Mouse (Mus musculus) CH12.LX (cell line): ENCODE results near the gene Dip2a. TPM values are rescaled to one million over a fixed set of nuclear protein-coding genes. Genes with fewer than 3 reads are reported as not detected.

Source experiments
- DNase-seq: peaks from one replicate; pipeline ENCODE4 v3.0.0-alpha.2; 2013; ENCODE audit errors: extremely low read depth
- H3K27ac ChIP-seq: 2 replicates; pipeline ENCODE4 v1.5.1; 2012; ENCODE audit warnings: low read depth, mild to moderate bottlenecking, control low read depth, moderate library complexity; ENCODE audit not compliant: insufficient read depth
- H3K27me3 ChIP-seq: replicated peaks from 2 replicates; pipeline ENCODE3; 2012; ENCODE audit warnings: inconsistent platforms
- H3K36me3 ChIP-seq, 2 experiments: replicated peaks in 1 of 2; 2 replicates each; pipeline versions ENCODE3 to v1.6.1; 2012; ENCODE audit warnings: inconsistent platforms in 1 of 2, low read length in 1 of 2, mild to moderate bottlenecking in 1 of 2, mixed read lengths in 1 of 2, moderate library complexity in 1 of 2; ENCODE audit not compliant: control insufficient read depth in 1 of 2, insufficient read depth in 1 of 2
- H3K4me1 ChIP-seq, 2 experiments: 2 replicates each; pipeline ENCODE4 v1.6.1; 2012; ENCODE audit warnings: inconsistent platforms in 1 of 2, moderate library complexity in 1 of 2; ENCODE audit not compliant: insufficient read depth in 2 of 2, control insufficient read depth in 1 of 2
- H3K4me2 ChIP-seq: 2 replicates; pipeline ENCODE4 v1.6.1; 2012; ENCODE audit warnings: low read depth, mild to moderate bottlenecking, control low read depth; ENCODE audit not compliant: poor library complexity, insufficient read depth, severe bottlenecking
- H3K4me3 ChIP-seq, 3 experiments: fragments of 150-350 bp in 1 of 3; sonication (generic) in 1 of 3; replicated peaks in 1 of 3; 2 replicates each; pipeline versions ENCODE3 to v1.5.1; 2011 to 2012; ENCODE audit warnings: low read depth in 2 of 3, low read length in 2 of 3, mild to moderate bottlenecking in 2 of 3, moderate library complexity in 2 of 3, control low read depth in 1 of 3, improper control_type of control experiment in 1 of 3, inconsistent platforms in 1 of 3, mixed read lengths in 1 of 3; ENCODE audit not compliant: poor library complexity in 1 of 3
- H3K79me2 ChIP-seq: replicated peaks from 2 replicates; pipeline ENCODE4 v1.6.1; 2012; ENCODE audit warnings: mild to moderate bottlenecking, moderate library complexity; ENCODE audit not compliant: control insufficient read depth, poor library complexity, insufficient read depth, severe bottlenecking; ENCODE audit errors: extremely low read depth
- H3K9ac ChIP-seq: 2 replicates; pipeline ENCODE4 v1.6.1; 2012; ENCODE audit warnings: low read depth, mild to moderate bottlenecking, control low read depth, moderate library complexity; ENCODE audit not compliant: insufficient read depth
- H3K9me3 ChIP-seq: replicated peaks from 2 replicates; pipeline ENCODE3; 2012; ENCODE audit warnings: low read length, inconsistent platforms, mixed read lengths
- CHD2 ChIP-seq: IDR thresholded peaks from 2 replicates; pipeline ENCODE4 v1.6.1; 2011; ENCODE audit warnings: low read length, improper control_type of control experiment
- ETS1 ChIP-seq: conservative IDR thresholded peaks from 2 replicates; pipeline ENCODE4 v1.6.1; 2012; ENCODE audit warnings: low read depth, mild to moderate bottlenecking, inconsistent platforms, low read length, improper control_type of control experiment, moderate library complexity
- HCFC1 ChIP-seq: IDR thresholded peaks from 2 replicates; pipeline ENCODE4 v1.6.1; 2012; ENCODE audit warnings: low read depth, mild to moderate bottlenecking, inconsistent platforms, low read length, improper control_type of control experiment
- JUND ChIP-seq: conservative IDR thresholded peaks from 2 replicates; pipeline ENCODE4 v1.6.1; 2011; ENCODE audit warnings: low read depth, low read length, improper control_type of control experiment
- KAT2A ChIP-seq: IDR thresholded peaks from 2 replicates; pipeline ENCODE4 v1.6.1; 2012; ENCODE audit warnings: low read length, improper control_type of control experiment, inconsistent platforms; ENCODE audit not compliant: insufficient replicate concordance
- MAX ChIP-seq: IDR thresholded peaks from 2 replicates; pipeline ENCODE4 v1.6.1; 2011; ENCODE audit warnings: low read length, improper control_type of control experiment
- NRF1 ChIP-seq: IDR thresholded peaks from 2 replicates; pipeline ENCODE4 v1.6.1; 2014; ENCODE audit warnings: low read depth, mild to moderate bottlenecking, inconsistent platforms, low read length, improper control_type of control experiment, moderate library complexity
- RCOR1 ChIP-seq: conservative IDR thresholded peaks from 2 replicates; pipeline ENCODE4 v1.6.1; 2012; ENCODE audit warnings: low read depth, mild to moderate bottlenecking, inconsistent platforms, low read length, improper control_type of control experiment
- TBP ChIP-seq: conservative IDR thresholded peaks from 2 replicates; pipeline ENCODE4 v1.6.1; 2011; ENCODE audit warnings: low read depth, low read length, improper control_type of control experiment
- USF1 ChIP-seq: IDR thresholded peaks from 2 replicates; pipeline ENCODE4 v1.6.1; 2014; ENCODE audit warnings: low read depth, mild to moderate bottlenecking, inconsistent platforms, low read length, improper control_type of control experiment
- USF2 ChIP-seq: conservative IDR thresholded peaks from 2 replicates; pipeline ENCODE4 v1.6.1; 2011; ENCODE audit warnings: low read depth, low read length, improper control_type of control experiment
- ZNF384 ChIP-seq: IDR thresholded peaks from 2 replicates; pipeline ENCODE4 v1.6.1; 2012; ENCODE audit warnings: low read depth, low read length, improper control_type of control experiment, inconsistent platforms
- dilution Hi-C: fragments of 300-500 bp; cut with MboI; formaldehyde crosslinking; loops from 2 replicates; pipeline ENCODE4 v1.14.3; 2020; ENCODE audit warnings: low sequenced_read_pairs; ENCODE audit not compliant: extremely low pct_unique_long_range_greater_than_20kb, extremely low pct_ligation_motif_present
- in situ Hi-C: fragments of 300-500 bp; cut with MboI; formaldehyde crosslinking; loops from 3 replicates; pipeline ENCODE4 v1.14.3; 2019; ENCODE audit warnings: low sequenced_read_pairs, low pct_ligation_motif_present, low pct_unique_long_range_greater_than_20kb, mixed read lengths
- polyA plus RNA-seq: library from polyadenylated mRNA; unstranded; fragments of >175 nt; gene quantifications from 2 replicates; pipeline ENCODE4 v1.2.1, GENCODE M21; 2012; ENCODE audit warnings: low read depth; ENCODE audit not compliant: insufficient read length
- total RNA-seq, 2 experiments: library from RNA; depleted of rRNA; stranded (reverse); fragments of 300-350 nt in 1 of 2; fragments of >200 nt in 1 of 2; gene quantifications; 2 replicates each; pipeline ENCODE4 v1.2.3; 2012 to 2014

Dip2a gene
- total and polyA plus RNA-seq, 3 experiments, result 0.97 to 2.4 (median 1.5) TPM

DNA sequence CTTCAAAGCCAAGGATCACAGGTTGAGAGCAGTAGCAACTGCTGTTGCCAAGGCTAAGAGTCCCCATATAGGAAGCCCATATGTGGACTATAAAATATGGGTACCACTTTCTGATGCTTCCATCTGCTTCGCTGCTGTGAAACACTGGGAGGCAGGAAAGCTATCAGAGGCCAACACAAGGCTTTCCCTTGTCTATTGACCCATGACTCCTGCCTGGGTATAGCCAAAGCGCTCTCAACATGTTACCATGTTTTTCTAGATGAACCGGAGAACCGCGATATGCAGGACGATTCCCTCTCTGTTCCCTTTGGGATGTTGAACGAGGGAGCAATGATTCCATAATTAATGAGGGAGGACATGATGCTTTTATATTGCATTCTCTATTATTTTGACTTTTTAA is 134.3 kb downstream of the Dip2a start:
- H3K27me3 ChIP-seq, result no peaks in the 10 kb centered on the region
- H3K4me2 ChIP-seq, result no peak overlapping the region
- in situ Hi-C loops (no loop called here), dilution Hi-C loops (no loop called here)
- H3K4me3 ChIP-seq, result no peak overlapping the region
- H3K79me2 ChIP-seq, result no peaks in the 10 kb centered on the region
- no peak overlapping the region for H3K27ac ChIP-seq
- H3K36me3 ChIP-seq, result peaks cover 7 to 49% of the 10 kb centered on the region in 2 experiments
- H3K9ac ChIP-seq, result no peak overlapping the region
- no peak for DNase-seq
- peaks cover 14% of the 10 kb centered on the region for H3K9me3 ChIP-seq
- no peaks in the 10 kb centered on the region for H3K4me1 ChIP-seq
- TF ChIP-seq USF1 (no peak), USF2 (no peak), KAT2A (no peak), NRF1 (no peak), HCFC1 (no peak), ETS1 (no peak), CHD2 (no peak), MAX (no peak), JUND (no peak), TBP (no peak), RCOR1 (no peak), ZNF384 (no peak)

Other genes with a start within 250 kb of the Dip2a start
- 0.04 TPM in 1 of 2 replicates, not detected in the other for gene Slc5a4b, start 234.3 kb downstream of the Dip2a start, total RNA-seq (2012; rRNA removed)
- gene Slc5a4b, start 234.3 kb downstream of the Dip2a start, total RNA-seq (2014; rRNA removed), result not detected in 2 replicates
- not detected in 2 replicates for gene Slc5a4b, start 234.3 kb downstream of the Dip2a start, polyA plus RNA-seq
- 0.04 TPM in 1 of 2 replicates, not detected in the other for gene Slc5a4a, start 197.8 kb downstream of the Dip2a start, total RNA-seq (2012; rRNA removed)
- not detected in 2 replicates for gene Slc5a4a, start 197.8 kb downstream of the Dip2a start, total RNA-seq (2014; rRNA removed)
- gene Slc5a4a, start 197.8 kb downstream of the Dip2a start, polyA plus RNA-seq, result not detected in 2 replicates
- 11.3 and 14.4 TPM in 2 replicates for gene Prmt2, start 107.4 kb downstream of the Dip2a start, total RNA-seq (2012; rRNA removed)
- gene Prmt2, start 107.4 kb downstream of the Dip2a start, total RNA-seq (2014; rRNA removed), result 6.1 and 6.4 TPM in 2 replicates
- gene Prmt2, start 107.4 kb downstream of the Dip2a start, polyA plus RNA-seq, result 14.9 and 15.0 TPM in 2 replicates
- not detected in 2 replicates for gene S100b, start 91.4 kb downstream of the Dip2a start, total RNA-seq (2012; rRNA removed)
- not detected in 2 replicates for gene S100b, start 91.4 kb downstream of the Dip2a start, total RNA-seq (2014; rRNA removed)
- gene S100b, start 91.4 kb downstream of the Dip2a start, polyA plus RNA-seq, result not detected in 2 replicates
- gene AC141477.1, start 95.2 kb upstream of the Dip2a start, total RNA-seq (2012; rRNA removed), result not detected in 2 replicates
- gene AC141477.1, start 95.2 kb upstream of the Dip2a start, total RNA-seq (2014; rRNA removed), result not detected in 2 replicates
- 3.5 TPM in 1 of 2 replicates, not detected in the other for gene AC141477.1, start 95.2 kb upstream of the Dip2a start, polyA plus RNA-seq
- 28.7 and 29.1 TPM in 2 replicates for gene Pcnt, start 97.5 kb upstream of the Dip2a start, total RNA-seq (2012; rRNA removed)
- gene Pcnt, start 97.5 kb upstream of the Dip2a start, total RNA-seq (2014; rRNA removed), result 22.2 and 24.6 TPM in 2 replicates
- gene Pcnt, start 97.5 kb upstream of the Dip2a start, polyA plus RNA-seq, result 30.2 and 30.6 TPM in 2 replicates
- gene 2610028H24Rik, start 103.8 kb upstream of the Dip2a start, total RNA-seq (2012; rRNA removed), result 0.25 and 0.42 TPM in 2 replicates
- not detected in 2 replicates for gene 2610028H24Rik, start 103.8 kb upstream of the Dip2a start, total RNA-seq (2014; rRNA removed)
- not detected in 2 replicates for gene 2610028H24Rik, start 103.8 kb upstream of the Dip2a start, polyA plus RNA-seq
- 34.2 and 40.4 TPM in 2 replicates for gene Mcm3ap, start 123.6 kb upstream of the Dip2a start, total RNA-seq (2012; rRNA removed)
- gene Mcm3ap, start 123.6 kb upstream of the Dip2a start, total RNA-seq (2014; rRNA removed), result 26.4 and 26.9 TPM in 2 replicates
- 47.8 and 51.1 TPM in 2 replicates for gene Mcm3ap, start 123.6 kb upstream of the Dip2a start, polyA plus RNA-seq
- 4.3 and 4.4 TPM in 2 replicates for gene Ybey, start 123.8 kb upstream of the Dip2a start, total RNA-seq (2012; rRNA removed)
- 5.2 TPM in 2 replicates for gene Ybey, start 123.8 kb upstream of the Dip2a start, total RNA-seq (2014; rRNA removed)
- 2.0 and 3.0 TPM in 2 replicates for gene Ybey, start 123.8 kb upstream of the Dip2a start, polyA plus RNA-seq
- gene Lss, start 186.3 kb upstream of the Dip2a start, total RNA-seq (2012; rRNA removed), result 28.8 and 38.4 TPM in 2 replicates
- 60.8 and 89.6 TPM in 2 replicates for gene Lss, start 186.3 kb upstream of the Dip2a start, total RNA-seq (2014; rRNA removed)
- gene Lss, start 186.3 kb upstream of the Dip2a start, polyA plus RNA-seq, result 37.7 and 53.3 TPM in 2 replicates
- gene Spatc1l, start 217.0 kb upstream of the Dip2a start, total RNA-seq (2012; rRNA removed), result not detected in 2 replicates
- 0.17 TPM in 1 of 2 replicates, not detected in the other for gene Spatc1l, start 217.0 kb upstream of the Dip2a start, total RNA-seq (2014; rRNA removed)
- not detected in 2 replicates for gene Spatc1l, start 217.0 kb upstream of the Dip2a start, polyA plus RNA-seq
- not detected in 2 replicates for gene Ftcd, start 230.4 kb upstream of the Dip2a start, total RNA-seq (2012; rRNA removed)
- not detected in 2 replicates for gene Ftcd, start 230.4 kb upstream of the Dip2a start, total RNA-seq (2014; rRNA removed)
- not detected in 2 replicates for gene Ftcd, start 230.4 kb upstream of the Dip2a start, polyA plus RNA-seq